Mouse (Mus musculus) urinary bladder, postnatal 36 days (tissue): Measurements from ENCODE around the gene Xk.
A peak's percentile ranks its signal among the peaks of the same experiment; 100 is the strongest.
"Not testable (repeated sequence)": the region's sequence is repeated elsewhere in the genome, so short reads cannot be mapped to it uniquely, and the experiment has no call there.

Experiments
- DNase-seq, 2 experiments: peaks; one replicate each; pipeline ENCODE4 v3.0.0; 2022; ENCODE audit warnings: low spot score in 2 of 2, mixed read lengths in 1 of 2

The Xk gene

GRCm38 (mm10) chrX:9316457-9316856, 43.9 kb downstream of the Xk start:
- DNase-seq = not testable (repeated sequence)

GRCm38 (mm10) chrX:9327954-9328353, 55.4 kb downstream of the Xk start:
- not testable (repeated sequence) for DNase-seq

- DNase-seq = not testable (repeated sequence)
Observed at GRCm38 (mm10) chrX:9332366-9332962, 59.9 kb downstream of the Xk start.

- peak; percentile 11 to 73 for DNase-seq
Observed at GRCm38 (mm10) chrX:9333035-9333434, 60.5 kb downstream of the Xk start.

- not testable (repeated sequence) for DNase-seq
Observed at GRCm38 (mm10) chrX:9334996-9335395, 62.4 kb downstream of the Xk start.

- DNase-seq = not testable (repeated sequence)
Observed at GRCm38 (mm10) chrX:9350327-9350726, 77.8 kb downstream of the Xk start, which contains the start of gene H2al1k. Gene H2al1k (plus strand): TSS chrX:9350627.
